Mouse (Mus musculus) neural tube, embryonic 15.5 days (tissue): ENCODE results near the gene Scyl1. TPM values are rescaled to one million over a fixed set of nuclear protein-coding genes. Genes with fewer than 3 reads are reported as not detected.
"Not testable (repeated sequence)": the region's sequence is repeated elsewhere in the genome, so short reads cannot be mapped to it uniquely, and the experiment has no call there.

Experiments used
- ATAC-seq: fragments of 200-750 bp; cut with Nextera tagmentation; 2 replicates; pipeline ENCODE4 v1.8.0; 2017; ENCODE audit warnings: mild to moderate bottlenecking, moderate TSS enrichment, moderate library complexity; ENCODE audit not compliant: low FRiP score
- H3K27ac ChIP-seq: fragments of 300-500 bp; sonication (generic); replicated peaks from 2 replicates; pipeline ENCODE4 v1.5.1; 2015; ENCODE audit warnings: mild to moderate bottlenecking, inconsistent platforms
- H3K27me3 ChIP-seq: fragments of 300-500 bp; sonication (generic); replicated peaks from 2 replicates; pipeline ENCODE4 v1.6.1; 2015; ENCODE audit warnings: inconsistent platforms
- H3K36me3 ChIP-seq: fragments of 300-500 bp; sonication (generic); 2 replicates; pipeline ENCODE4 v1.6.1; 2015; ENCODE audit warnings: inconsistent platforms
- H3K4me1 ChIP-seq: fragments of 300-500 bp; sonication (generic); 2 replicates; pipeline ENCODE4 v1.6.1; 2015; ENCODE audit warnings: inconsistent platforms
- H3K4me2 ChIP-seq: fragments of 300-500 bp; sonication (generic); 2 replicates; pipeline ENCODE4 v1.6.1; 2015; ENCODE audit warnings: inconsistent platforms, mild to moderate bottlenecking, moderate library complexity
- H3K4me3 ChIP-seq: fragments of 300-500 bp; sonication (generic); replicated peaks from 2 replicates; pipeline ENCODE4 v1.5.1; 2015; ENCODE audit warnings: mild to moderate bottlenecking, inconsistent platforms
- H3K9ac ChIP-seq: fragments of 300-500 bp; sonication (generic); replicated peaks from 2 replicates; pipeline ENCODE4 v1.6.1; 2015; ENCODE audit warnings: mild to moderate bottlenecking, inconsistent platforms
- H3K9me3 ChIP-seq: fragments of 300-500 bp; sonication (generic); replicated peaks from 2 replicates; pipeline ENCODE4 v1.6.1; 2016; ENCODE audit warnings: inconsistent platforms
- WGBS: fragments of 180-500 bp; shearing (Covaris S2); methylation state at CpG from one replicate; pipeline ENCODE4 v1.1.7; 2015; ENCODE audit warnings: mixed read lengths; 5-methylcytosine and 5-hydroxymethylcytosine counted together
- polyA plus RNA-seq: library from polyadenylated mRNA; unstranded; fragments of >200 nt; fragmentation: Nextera tagmentation; extraction: Ambion mirVana; gene quantifications from 2 replicates; pipeline ENCODE4 v1.2.1, GENCODE M21; 2015

The Scyl1 gene
- 81.6 and 83.1 TPM in 2 replicates for polyA plus RNA-seq

- ATAC-seq: peak; percentile 97
- Histone ChIP-seq H3K4me1 (peaks cover 36% of the 10 kb centered on the region), H3K9me3 (no peaks in the 10 kb centered on the region), H3K4me2 (peak within 1 kb of the TSS; percentile 85), H3K27me3 (no peaks in the 10 kb centered on the region), H3K4me3 (peak within 1 kb of the TSS; percentile 75), H3K36me3 (peaks cover 24% of the 10 kb centered on the region), H3K27ac (peak within 1 kb of the TSS; percentile 88), H3K9ac (peak within 1 kb of the TSS; percentile 95)
- 1% methylated on average over 64 of the region's 64 CpGs for WGBS
Observed at GRCm38 (mm10) chr19:5770925-5771860, at the start of gene Scyl1. Gene Scyl1, minus strand, starts transcription at chr19:5771419.

- ATAC-seq: no peak
- WGBS: 58% methylated on average over 12 of the region's 12 CpGs
- no peaks in the 10 kb centered on the region for H3K36me3 ChIP-seq
- H3K9me3 ChIP-seq: no peaks in the 10 kb centered on the region
- no peak overlapping the region for H3K4me2 ChIP-seq
- no peak overlapping the region for H3K27ac ChIP-seq
- peaks cover 40% of the 10 kb centered on the region for H3K4me1 ChIP-seq
- no peaks in the 10 kb centered on the region for H3K27me3 ChIP-seq
- H3K9ac ChIP-seq: no peak overlapping the region
- H3K4me3 ChIP-seq: no peak overlapping the region
Observed at GRCm38 (mm10) chr19:5819549-5819948, 48.3 kb upstream of the Scyl1 start.

GRCm38 (mm10) chr19:5818590-5818977 is 47.4 kb upstream of the Scyl1 start:
- H3K9me3 ChIP-seq: no peaks in the 10 kb centered on the region
- no peak; the same call in 1 of the 2 replicates for ATAC-seq
- no peaks in the 10 kb centered on the region for H3K36me3 ChIP-seq
- H3K27me3 ChIP-seq: no peaks in the 10 kb centered on the region
- WGBS: 78% methylated on average over 6 of the region's 6 CpGs
- peaks cover 31% of the 10 kb centered on the region for H3K4me1 ChIP-seq
- peak overlapping the region; percentile 85 for H3K27ac ChIP-seq
- H3K9ac ChIP-seq: no peak overlapping the region
- 0 out of 2 replicates have a peak overlapping the region, but pooled peaks have one; percentile 48 for H3K4me2 ChIP-seq
- no peak overlapping the region for H3K4me3 ChIP-seq

- Histone ChIP-seq H3K27me3 (no peaks in the 10 kb centered on the region), H3K9ac (peak overlapping the region; percentile 45), H3K4me1 (peaks cover 25% of the 10 kb centered on the region), H3K9me3 (no peaks in the 10 kb centered on the region), H3K27ac (peak overlapping the region; percentile 85), H3K4me2 (peak overlapping the region; percentile 48), H3K36me3 (no peaks in the 10 kb centered on the region), H3K4me3 (peak overlapping the region; percentile 19; the same call in 1 of the 2 replicates)
- ATAC-seq: peak; percentile 67
- 22% methylated on average over 21 of the region's 21 CpGs for WGBS
Observed at GRCm38 (mm10) chr19:5817703-5818589, 46.7 kb upstream of the Scyl1 start.

- Histone ChIP-seq H3K27me3 (no peaks in the 10 kb centered on the region), H3K9me3 (no peaks in the 10 kb centered on the region), H3K4me1 (peaks cover 34% of the 10 kb centered on the region), H3K36me3 (no peaks in the 10 kb centered on the region), H3K27ac (no peak overlapping the region), H3K4me3 (no peak overlapping the region), H3K9ac (no peak overlapping the region), H3K4me2 (no peak overlapping the region)
- ATAC-seq: no peak
- 85% methylated on average over 4 of the region's 4 CpGs for WGBS
Observed at GRCm38 (mm10) chr19:5815928-5816327, 44.7 kb upstream of the Scyl1 start.

GRCm38 (mm10) chr19:5815010-5815409 is 43.8 kb upstream of the Scyl1 start:
- Histone ChIP-seq H3K4me1 (peaks cover 43% of the 10 kb centered on the region), H3K9me3 (no peaks in the 10 kb centered on the region), H3K4me3 (no peak overlapping the region), H3K4me2 (no peak overlapping the region), H3K27ac (0 out of 2 replicates have a peak overlapping the region, but pooled peaks have one; percentile 20), H3K36me3 (no peaks in the 10 kb centered on the region), H3K9ac (no peak overlapping the region), H3K27me3 (no peaks in the 10 kb centered on the region)
- no peak for ATAC-seq
- 89% methylated on average over 7 of the region's 7 CpGs for WGBS

- H3K9ac ChIP-seq, H3K4me2 ChIP-seq, H3K4me3 ChIP-seq, H3K36me3 ChIP-seq, H3K27me3 ChIP-seq, H3K9me3 ChIP-seq, ATAC-seq, H3K27ac ChIP-seq: not testable (repeated sequence)
- peaks cover 51% of the 10 kb centered on the region for H3K4me1 ChIP-seq
- 29% methylated on average over 1 of the region's 1 CpGs for WGBS
Observed at GRCm38 (mm10) chr19:5814048-5814447, 42.8 kb upstream of the Scyl1 start.

GRCm38 (mm10) chr19:5813567-5813966 is 42.3 kb upstream of the Scyl1 start:
- no peak for ATAC-seq
- H3K4me1 ChIP-seq: peaks cover 52% of the 10 kb centered on the region

GRCm38 (mm10) chr19:5811771-5812504 is 40.7 kb upstream of the Scyl1 start:
- no peaks in the 10 kb centered on the region for H3K36me3 ChIP-seq
- 36% methylated on average over 7 of the region's 7 CpGs for WGBS
- ATAC-seq: peak; percentile 95
- no peaks in the 10 kb centered on the region for H3K27me3 ChIP-seq
- H3K4me1 ChIP-seq: peaks cover 41% of the 10 kb centered on the region
- H3K4me2 ChIP-seq: peak overlapping the region; percentile 40
- no peaks in the 10 kb centered on the region for H3K9me3 ChIP-seq
- peak overlapping the region; percentile 96 for H3K27ac ChIP-seq
- H3K9ac ChIP-seq: no peak overlapping the region
- H3K4me3 ChIP-seq: no peak overlapping the region

More at GRCm38 (mm10) chr19:5813567-5813966, 42.3 kb upstream of the Scyl1 start:
- WGBS: 95% methylated on average over 3 of the region's 3 CpGs
- no peaks in the 10 kb centered on the region for H3K36me3 ChIP-seq
- H3K4me3 ChIP-seq: no peak overlapping the region
- no peak overlapping the region for H3K9ac ChIP-seq
- H3K27me3 ChIP-seq: no peaks in the 10 kb centered on the region
- peak overlapping the region; percentile 96; the same call in 1 of the 2 replicates for H3K27ac ChIP-seq
- H3K4me2 ChIP-seq: no peak overlapping the region
- H3K9me3 ChIP-seq: no peaks in the 10 kb centered on the region

GRCm38 (mm10) chr19:5810840-5811563 is 39.8 kb upstream of the Scyl1 start:
- Histone ChIP-seq H3K9ac (peak overlapping the region; percentile 23; the same call in 1 of the 2 replicates), H3K27ac (peak overlapping the region; percentile 96), H3K36me3 (no peaks in the 10 kb centered on the region), H3K4me2 (0 out of 2 replicates have a peak overlapping the region, but pooled peaks have one; percentile 4), H3K4me3 (no peak overlapping the region), H3K27me3 (no peaks in the 10 kb centered on the region), H3K4me1 (peaks cover 51% of the 10 kb centered on the region), H3K9me3 (no peaks in the 10 kb centered on the region)
- ATAC-seq: no peak
- WGBS: 71% methylated on average over 9 of the region's 9 CpGs
